Mouse (Mus musculus): ENCODE results near the gene Adgrl1.

- TF ChIP-seq MAZ (IDR thresholded peaks at IDR 0.05; ENCODE audit: low read depth, low read length): no peak
- no peak for TF ChIP-seq JUND (IDR thresholded peaks at IDR 0.05; ENCODE audit: low read depth, low read length)
- TF ChIP-seq POLR2A (IDR thresholded peaks at IDR 0.05; ENCODE audit: control insufficient read depth in 1 of 2, insufficient read depth in 1 of 2, low read depth in 1 of 2, low read length in 2 of 2, poor library complexity in 1 of 2): no peak
- no peak for TF ChIP-seq USF1 (IDR thresholded peaks at IDR 0.05; ENCODE audit: low read depth, low read length)
- no peak for TF ChIP-seq CTCF (IDR thresholded peaks at IDR 0.05 in 2 of 3, conservative IDR thresholded peaks at IDR 0.05 in 1 of 3; ENCODE audit: control insufficient read depth in 1 of 3, insufficient read depth in 1 of 3, low read depth in 2 of 3, low read length in 3 of 3, poor library complexity in 1 of 3, severe bottlenecking in 1 of 3)
- TF ChIP-seq SIN3A (IDR thresholded peaks at IDR 0.05; ENCODE audit: low read length): no peak
- no peak for TF ChIP-seq GATA1 (IDR thresholded peaks at IDR 0.05; ENCODE audit: low read depth, low read length)
- TF ChIP-seq ZMIZ1 (IDR thresholded peaks at IDR 0.05; ENCODE audit: low read depth, low read length): no peak
- no peak for TF ChIP-seq UBTF (IDR thresholded peaks at IDR 0.05; ENCODE audit: borderline replicate concordance, insufficient read depth, low read depth, low read length)
- TF ChIP-seq TAL1 (IDR thresholded peaks at IDR 0.05; ENCODE audit: low read length): no peak
- no peak for TF ChIP-seq POLR2AphosphoS2 (IDR thresholded peaks at IDR 0.05; ENCODE audit: low read length)
- no peak for TF ChIP-seq POLR2AphosphoS5 (IDR thresholded peaks at IDR 0.05; ENCODE audit: borderline replicate concordance, low read depth, low read length)
- TF ChIP-seq MYC (IDR thresholded peaks at IDR 0.05; ENCODE audit: low read depth, low read length): no peak
- no peak for TF ChIP-seq RAD21 (IDR thresholded peaks at IDR 0.05; ENCODE audit: low read depth, low read length)
These were observed 34.3 kb downstream of the Adgrl1 start for GRCm38 (mm10) chr8:83934222-83934621.

Data from MEL (cell line).